Mouse (Mus musculus) kidney, embryonic 15.5 days (tissue): ENCODE data around the gene Ccdc190. TPM values are rescaled to one million over a fixed set of nuclear protein-coding genes. Genes with fewer than 3 reads are reported as not detected.

Experiments
- ATAC-seq: fragments of 200-750 bp; cut with Nextera tagmentation; replicated peaks from 2 replicates; pipeline ENCODE4 v1.8.0; 2017; ENCODE audit warnings: moderate TSS enrichment; ENCODE audit not compliant: low FRiP score
- H3K27ac ChIP-seq: fragments of 300-500 bp; sonication (generic); 2 replicates; pipeline ENCODE4 v1.5.1; 2015; ENCODE audit warnings: mild to moderate bottlenecking, inconsistent platforms
- H3K27me3 ChIP-seq: fragments of 300-500 bp; sonication (generic); 2 replicates; pipeline ENCODE4 v1.6.1; 2015; ENCODE audit warnings: inconsistent platforms
- H3K36me3 ChIP-seq: fragments of 300-500 bp; sonication (generic); 2 replicates; pipeline ENCODE4 v1.6.1; 2015; ENCODE audit warnings: inconsistent platforms
- H3K4me1 ChIP-seq: fragments of 300-500 bp; sonication (generic); 2 replicates; pipeline ENCODE4 v1.6.1; 2015; ENCODE audit warnings: inconsistent platforms
- H3K4me2 ChIP-seq: fragments of 300-500 bp; sonication (generic); 2 replicates; pipeline ENCODE4 v1.6.1; 2015; ENCODE audit warnings: moderate library complexity, mild to moderate bottlenecking, inconsistent platforms
- H3K4me3 ChIP-seq: fragments of 300-500 bp; sonication (generic); replicated peaks from 2 replicates; pipeline ENCODE4 v1.5.1; 2015; ENCODE audit warnings: mild to moderate bottlenecking, inconsistent platforms
- H3K9ac ChIP-seq: fragments of 300-500 bp; sonication (generic); 2 replicates; pipeline ENCODE4 v1.6.1; 2015; ENCODE audit warnings: mild to moderate bottlenecking, inconsistent platforms
- H3K9me3 ChIP-seq: fragments of 300-500 bp; sonication (generic); replicated peaks from 2 replicates; pipeline ENCODE4 v1.6.1; 2016; ENCODE audit warnings: inconsistent platforms
- WGBS: fragments of 180-500 bp; shearing (Covaris S2); methylation state at CpG from one replicate; pipeline ENCODE4 v1.1.7; 2015; ENCODE audit warnings: mixed read lengths; 5-methylcytosine and 5-hydroxymethylcytosine counted together
- polyA plus RNA-seq: library from polyadenylated mRNA; unstranded; fragments of >200 nt; fragmentation: Nextera tagmentation; extraction: Ambion mirVana; gene quantifications from 2 replicates; pipeline ENCODE4 v1.2.1, GENCODE M21; 2015

The Ccdc190 gene
- not detected in 2 replicates for polyA plus RNA-seq

- ATAC-seq = no peak
- Histone ChIP-seq H3K36me3 (no peaks in the 10 kb centered on the region), H3K4me1 (0 out of 2 replicates have a peak, but pooled peaks cover 4% of the 10 kb centered on the region), H3K27me3 (0 out of 2 replicates have a peak, but pooled peaks cover 2% of the 10 kb centered on the region), H3K9ac (no peak within 1 kb of the TSS), H3K9me3 (no peaks in the 10 kb centered on the region), H3K4me3 (0 out of 2 replicates have a peak within 1 kb of the TSS, but pooled peaks have one; percentile 6), H3K4me2 (peak within 1 kb of the TSS; percentile 51), H3K27ac (no peak within 1 kb of the TSS)
- 16% methylated on average over 12 of the region's 12 CpGs for WGBS
These were observed at the start of gene Ccdc190 for GRCm38 (mm10) chr1:169928454-169928971. Gene Ccdc190, plus strand, starts transcription at chr1:169928648.

GRCm38 (mm10) chr1:169879060-169879459 is 49.4 kb upstream of the Ccdc190 start:
- H3K27ac ChIP-seq = no peak overlapping the region
- 88% methylated on average over 4 of the region's 4 CpGs for WGBS
- H3K27me3 ChIP-seq = no peaks in the 10 kb centered on the region
- H3K9ac ChIP-seq = no peak overlapping the region
- ATAC-seq = no peak
- H3K4me1 ChIP-seq = no peaks in the 10 kb centered on the region
- no peak overlapping the region for H3K4me2 ChIP-seq
- H3K4me3 ChIP-seq = no peak overlapping the region
- no peaks in the 10 kb centered on the region for H3K36me3 ChIP-seq
- no peaks in the 10 kb centered on the region for H3K9me3 ChIP-seq

DNA sequence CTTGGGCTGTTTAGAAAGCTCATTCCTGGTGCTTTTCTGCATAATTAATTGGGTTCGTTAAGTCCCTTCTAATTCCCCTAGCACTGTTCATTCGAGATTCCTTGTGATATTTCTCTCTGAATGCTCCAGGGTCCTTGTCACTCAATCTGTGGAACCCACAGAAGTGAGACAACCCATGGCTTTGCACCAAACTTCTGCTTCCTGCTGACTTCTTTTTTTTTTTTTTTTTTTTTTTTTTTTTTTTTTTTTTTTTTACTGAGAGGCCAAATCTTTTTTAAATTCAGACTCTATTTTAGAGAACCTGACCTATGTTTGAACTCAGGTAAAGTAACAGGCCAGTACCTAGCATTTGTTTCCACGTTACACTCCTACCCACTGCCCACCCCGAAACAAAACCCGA is 48.3 kb upstream of the Ccdc190 start:
- WGBS = 85% methylated on average over 5 of the region's 5 CpGs
- no peak for ATAC-seq
- no peaks in the 10 kb centered on the region for H3K27me3 ChIP-seq
- no peaks in the 10 kb centered on the region for H3K4me1 ChIP-seq
- H3K36me3 ChIP-seq = no peaks in the 10 kb centered on the region
- H3K4me3 ChIP-seq = no peak overlapping the region
- no peak overlapping the region for H3K9ac ChIP-seq
- H3K27ac ChIP-seq = no peak overlapping the region
- H3K9me3 ChIP-seq = no peaks in the 10 kb centered on the region
- H3K4me2 ChIP-seq = no peak overlapping the region

DNA sequence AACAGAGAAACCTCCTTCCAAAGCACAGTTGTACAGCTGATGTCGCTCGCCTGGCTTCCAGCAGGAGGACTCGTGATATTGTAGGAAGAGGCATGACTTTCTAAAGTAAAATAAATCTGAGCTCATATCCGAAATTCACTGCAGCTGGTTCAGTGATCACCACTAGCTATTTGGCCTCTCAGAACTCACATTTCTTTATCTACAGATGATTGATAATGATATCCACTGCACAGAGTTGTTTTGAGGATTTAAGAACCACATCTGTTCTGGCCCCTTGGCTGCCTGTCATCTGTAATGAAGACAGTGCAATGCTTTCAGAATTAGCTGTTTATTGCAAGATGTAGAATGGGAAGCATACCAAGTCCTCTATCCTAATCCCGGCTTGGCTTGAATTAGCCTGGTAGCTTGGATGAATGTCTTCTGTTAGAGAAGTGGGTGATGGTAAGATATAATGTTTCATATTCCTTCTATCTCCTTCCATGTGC is 45.3 kb upstream of the Ccdc190 start:
- H3K27ac ChIP-seq = no peak overlapping the region
- H3K36me3 ChIP-seq = no peaks in the 10 kb centered on the region
- no peak overlapping the region for H3K9ac ChIP-seq
- 81% methylated on average over 5 of the region's 5 CpGs for WGBS
- H3K27me3 ChIP-seq = no peaks in the 10 kb centered on the region
- H3K9me3 ChIP-seq = no peaks in the 10 kb centered on the region
- ATAC-seq = no peak
- H3K4me2 ChIP-seq = no peak overlapping the region
- H3K4me3 ChIP-seq = no peak overlapping the region
- H3K4me1 ChIP-seq = no peaks in the 10 kb centered on the region

DNA sequence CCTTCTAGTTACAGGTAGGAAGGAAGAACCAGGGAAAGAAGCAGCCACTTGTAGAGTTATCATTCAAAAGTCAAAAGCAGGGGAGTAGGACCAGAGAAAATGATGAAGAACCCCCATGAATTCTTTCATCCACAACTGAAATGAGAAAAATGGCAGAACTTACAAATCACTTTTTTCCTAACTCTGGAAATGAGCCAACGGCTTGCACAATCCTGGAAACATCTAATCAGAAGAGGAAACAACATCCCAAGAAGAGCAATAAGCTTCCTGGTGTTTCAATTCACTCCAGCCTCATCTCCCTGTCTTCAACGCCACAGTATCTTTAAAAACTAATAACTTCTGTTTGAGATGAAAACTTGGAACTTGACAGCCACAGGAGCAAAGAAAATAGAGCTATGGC is 39.2 kb upstream of the Ccdc190 start:
- Histone ChIP-seq H3K4me2 (no peak overlapping the region), H3K27me3 (no peaks in the 10 kb centered on the region), H3K9me3 (no peaks in the 10 kb centered on the region), H3K36me3 (no peaks in the 10 kb centered on the region), H3K4me3 (no peak overlapping the region), H3K27ac (no peak overlapping the region), H3K4me1 (no peaks in the 10 kb centered on the region), H3K9ac (no peak overlapping the region)
- ATAC-seq = no peak
- 80% methylated on average over 2 of the region's 2 CpGs for WGBS

- no peaks in the 10 kb centered on the region for H3K36me3 ChIP-seq
- no peaks in the 10 kb centered on the region for H3K4me1 ChIP-seq
- H3K27ac ChIP-seq = no peak overlapping the region
- no peak overlapping the region for H3K4me3 ChIP-seq
- ATAC-seq = no peak
- H3K9ac ChIP-seq = no peak overlapping the region
- H3K4me2 ChIP-seq = no peak overlapping the region
- 91% methylated on average over 2 of the region's 2 CpGs for WGBS
- H3K9me3 ChIP-seq = no peaks in the 10 kb centered on the region
- H3K27me3 ChIP-seq = no peaks in the 10 kb centered on the region
These were observed 34.5 kb upstream of the Ccdc190 start for GRCm38 (mm10) chr1:169893976-169894375.

DNA sequence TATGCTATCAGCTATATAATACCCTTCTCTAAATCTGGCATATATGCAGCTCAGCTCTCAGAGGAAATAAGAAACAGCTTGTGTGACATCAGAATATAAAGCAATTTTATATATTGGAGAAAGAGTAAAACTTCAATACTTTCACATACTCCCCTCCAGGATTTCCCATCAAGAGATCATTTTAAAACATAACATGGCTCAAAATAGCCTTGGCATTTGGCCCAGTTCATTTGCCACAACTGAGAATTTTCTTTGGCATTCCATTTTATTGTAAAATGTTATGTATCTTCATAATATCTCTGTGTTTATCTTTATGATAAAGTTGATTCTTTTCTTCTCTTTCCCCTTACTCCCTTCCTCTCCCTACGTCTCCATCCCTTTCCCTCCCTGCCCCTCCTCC is 32.8 kb upstream of the Ccdc190 start:
- no peaks in the 10 kb centered on the region for H3K9me3 ChIP-seq
- WGBS = 76% methylated on average over 1 of the region's 1 CpGs
- H3K27me3 ChIP-seq = no peaks in the 10 kb centered on the region
- no peak overlapping the region for H3K9ac ChIP-seq
- H3K4me1 ChIP-seq = no peaks in the 10 kb centered on the region
- no peak overlapping the region for H3K4me3 ChIP-seq
- H3K36me3 ChIP-seq = no peaks in the 10 kb centered on the region
- H3K4me2 ChIP-seq = no peak overlapping the region
- ATAC-seq = no peak
- H3K27ac ChIP-seq = no peak overlapping the region

DNA sequence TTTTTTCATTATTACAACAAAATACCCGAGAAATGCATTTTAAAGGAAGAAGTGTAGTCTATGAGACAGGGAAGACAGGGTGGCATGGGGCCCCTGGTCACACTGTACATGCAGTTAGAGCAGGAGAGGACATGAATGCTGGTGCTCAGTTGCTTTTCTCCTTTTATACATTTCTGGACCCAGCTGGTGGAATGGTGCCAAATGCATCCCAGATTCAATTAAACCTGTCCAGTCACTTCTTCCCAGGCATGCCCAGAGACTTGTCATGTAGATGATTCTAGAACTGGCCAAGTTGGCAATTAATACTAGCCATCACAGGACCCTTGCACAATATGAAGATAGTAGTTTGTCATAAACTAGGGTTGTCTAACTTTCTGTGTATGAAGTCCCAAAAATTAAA is 30.5 kb upstream of the Ccdc190 start:
- Histone ChIP-seq H3K9ac (no peak overlapping the region), H3K4me2 (no peak overlapping the region), H3K36me3 (no peaks in the 10 kb centered on the region), H3K27ac (no peak overlapping the region), H3K27me3 (no peaks in the 10 kb centered on the region), H3K4me3 (no peak overlapping the region), H3K4me1 (no peaks in the 10 kb centered on the region), H3K9me3 (no peaks in the 10 kb centered on the region)
- no peak for ATAC-seq
- WGBS = 57% methylated on average over 1 of the region's 1 CpGs

DNA sequence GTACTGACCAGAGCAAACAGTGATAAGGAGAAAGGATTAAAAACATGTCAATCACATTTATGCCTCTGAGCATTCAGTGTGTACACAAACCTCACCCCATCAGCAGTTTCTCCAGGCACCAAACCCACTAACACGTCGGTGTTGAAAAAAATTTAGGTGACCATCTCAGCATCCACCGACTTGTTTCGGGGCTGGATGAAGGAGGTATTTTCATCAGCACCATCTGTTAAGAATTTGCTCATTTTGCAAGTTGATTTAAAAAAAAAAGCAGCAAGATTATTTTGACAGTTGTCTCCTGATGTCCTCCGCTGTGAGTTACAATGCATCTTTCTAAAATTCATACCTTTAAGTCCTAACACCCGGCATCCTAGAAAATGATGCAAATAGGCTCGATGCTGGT is 29.8 kb upstream of the Ccdc190 start:
- Histone ChIP-seq H3K27ac (no peak overlapping the region), H3K4me2 (no peak overlapping the region), H3K4me1 (no peaks in the 10 kb centered on the region), H3K9ac (no peak overlapping the region), H3K9me3 (no peaks in the 10 kb centered on the region), H3K36me3 (no peaks in the 10 kb centered on the region), H3K27me3 (no peaks in the 10 kb centered on the region), H3K4me3 (no peak overlapping the region)
- 82% methylated on average over 7 of the region's 7 CpGs for WGBS
- ATAC-seq = no peak

DNA sequence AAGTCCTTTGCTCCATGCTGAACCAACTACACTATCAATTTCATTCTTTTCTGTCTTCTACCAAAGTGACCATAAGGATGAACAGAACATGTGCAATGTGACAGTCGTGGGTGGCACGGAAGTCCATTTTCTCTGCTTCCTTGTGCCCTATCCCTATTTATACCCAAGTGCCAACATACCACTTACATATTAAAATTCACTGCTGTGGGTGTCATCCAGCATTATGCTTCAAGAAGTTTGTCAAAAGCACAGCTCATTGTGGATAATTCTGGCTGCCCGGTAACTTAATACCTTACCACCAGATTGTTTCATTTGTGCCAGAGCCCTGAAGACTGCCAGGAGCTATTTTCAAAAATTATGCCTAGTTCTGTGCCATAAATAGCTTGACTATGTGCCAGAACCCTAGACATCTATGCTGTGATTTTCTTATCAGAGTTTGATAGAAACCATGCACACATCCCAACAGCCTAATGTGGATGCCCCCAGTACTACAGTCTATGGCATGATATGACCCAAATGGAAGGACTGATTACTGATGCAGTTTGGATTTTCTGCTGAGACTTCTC is 27.6 kb upstream of the Ccdc190 start:
- ATAC-seq = no peak
- H3K27me3 ChIP-seq = no peaks in the 10 kb centered on the region
- 90% methylated on average over 3 of the region's 3 CpGs for WGBS
- no peak overlapping the region for H3K4me2 ChIP-seq
- H3K36me3 ChIP-seq = no peaks in the 10 kb centered on the region
- no peak overlapping the region for H3K9ac ChIP-seq
- H3K4me3 ChIP-seq = no peak overlapping the region
- no peaks in the 10 kb centered on the region for H3K9me3 ChIP-seq
- no peaks in the 10 kb centered on the region for H3K4me1 ChIP-seq
- H3K27ac ChIP-seq = no peak overlapping the region

DNA sequence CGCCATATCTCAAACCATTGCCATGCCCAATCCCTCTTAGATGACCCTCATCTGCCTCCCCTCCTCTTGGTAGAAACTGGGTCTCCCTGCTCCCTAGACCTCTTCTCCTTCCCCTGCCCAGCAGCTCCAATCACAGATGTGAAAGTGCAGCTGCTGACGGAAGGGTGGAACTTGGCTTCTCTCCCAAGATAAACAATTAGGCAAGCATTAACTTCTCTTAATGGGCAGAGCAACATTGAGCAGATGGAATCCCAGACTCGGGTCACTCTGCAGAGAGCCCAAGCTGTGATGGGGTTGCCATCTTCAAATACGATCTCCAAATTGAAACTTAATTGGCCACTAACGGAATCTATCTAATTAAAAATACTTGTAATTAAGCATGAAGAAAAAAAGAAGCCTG is 19.3 kb upstream of the Ccdc190 start:
- 74% methylated on average over 5 of the region's 5 CpGs for WGBS

GRCm38 (mm10) chr1:169909659-169910058 is 18.8 kb upstream of the Ccdc190 start:
- WGBS = 88% methylated on average over 6 of the region's 6 CpGs
- no peak for ATAC-seq

More for the DNA sequence above, 19.3 kb upstream of the Ccdc190 start:
- Histone ChIP-seq H3K27me3 (no peaks in the 10 kb centered on the region), H3K4me2 (no peak overlapping the region), H3K4me3 (no peak overlapping the region), H3K9me3 (no peaks in the 10 kb centered on the region), H3K9ac (no peak overlapping the region), H3K4me1 (no peaks in the 10 kb centered on the region), H3K27ac (no peak overlapping the region), H3K36me3 (no peaks in the 10 kb centered on the region)
- no peak for ATAC-seq

DNA sequence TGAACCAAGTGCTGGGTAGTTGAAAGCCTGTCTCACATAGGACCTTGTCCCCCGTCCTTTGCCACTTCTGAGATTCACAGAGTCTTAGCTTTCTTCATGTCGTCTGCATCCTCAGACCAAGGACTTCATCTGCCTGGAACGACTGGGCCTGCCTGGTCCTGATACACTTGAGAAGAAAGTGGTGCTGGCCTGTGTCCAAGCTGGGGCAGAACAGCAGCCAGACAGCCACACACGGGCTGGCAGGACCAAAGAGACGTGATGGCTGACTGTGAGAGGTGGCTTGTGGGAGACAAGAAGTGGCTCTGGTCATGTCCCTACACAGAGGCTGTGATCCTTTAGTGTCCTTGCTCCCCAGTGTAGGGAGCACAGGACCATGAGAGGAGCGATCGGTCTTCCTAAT is 17.7 kb upstream of the Ccdc190 start:
- no peak overlapping the region for H3K9ac ChIP-seq
- H3K9me3 ChIP-seq = no peaks in the 10 kb centered on the region
- H3K27ac ChIP-seq = no peak overlapping the region
- no peaks in the 10 kb centered on the region for H3K4me1 ChIP-seq
- ATAC-seq = no peak
- no peaks in the 10 kb centered on the region for H3K36me3 ChIP-seq
- no peak overlapping the region for H3K4me3 ChIP-seq
- no peak overlapping the region for H3K4me2 ChIP-seq
- no peaks in the 10 kb centered on the region for H3K27me3 ChIP-seq
- 59% methylated on average over 7 of the region's 7 CpGs for WGBS

More at GRCm38 (mm10) chr1:169909659-169910058, 18.8 kb upstream of the Ccdc190 start:
- Histone ChIP-seq H3K9me3 (no peaks in the 10 kb centered on the region), H3K36me3 (no peaks in the 10 kb centered on the region), H3K9ac (no peak overlapping the region), H3K4me3 (no peak overlapping the region), H3K27ac (no peak overlapping the region), H3K4me1 (no peaks in the 10 kb centered on the region), H3K4me2 (no peak overlapping the region), H3K27me3 (no peaks in the 10 kb centered on the region)
